Mouse (Mus musculus) adrenal gland, adult 8-10 months (tissue): ENCODE results near the gene Clp1. TPM values are rescaled to one million over a fixed set of nuclear protein-coding genes. Genes with fewer than 3 reads are reported as not detected.
A peak's percentile ranks its signal among the peaks of the same experiment; 100 is the strongest.

ENCODE experiments used
- DNase-seq: peaks from one replicate; pipeline ENCODE4 v3.0.0; 2022
- total RNA-seq, 4 experiments: library from RNA; stranded (reverse); gene quantifications; 2 replicates each; pipeline ENCODE4 v1.2.4; 2022

Gene Clp1
- 10 to 100 TPM; 12.6 to 15.2 (median 14.3) TPM for total RNA-seq

DNA sequence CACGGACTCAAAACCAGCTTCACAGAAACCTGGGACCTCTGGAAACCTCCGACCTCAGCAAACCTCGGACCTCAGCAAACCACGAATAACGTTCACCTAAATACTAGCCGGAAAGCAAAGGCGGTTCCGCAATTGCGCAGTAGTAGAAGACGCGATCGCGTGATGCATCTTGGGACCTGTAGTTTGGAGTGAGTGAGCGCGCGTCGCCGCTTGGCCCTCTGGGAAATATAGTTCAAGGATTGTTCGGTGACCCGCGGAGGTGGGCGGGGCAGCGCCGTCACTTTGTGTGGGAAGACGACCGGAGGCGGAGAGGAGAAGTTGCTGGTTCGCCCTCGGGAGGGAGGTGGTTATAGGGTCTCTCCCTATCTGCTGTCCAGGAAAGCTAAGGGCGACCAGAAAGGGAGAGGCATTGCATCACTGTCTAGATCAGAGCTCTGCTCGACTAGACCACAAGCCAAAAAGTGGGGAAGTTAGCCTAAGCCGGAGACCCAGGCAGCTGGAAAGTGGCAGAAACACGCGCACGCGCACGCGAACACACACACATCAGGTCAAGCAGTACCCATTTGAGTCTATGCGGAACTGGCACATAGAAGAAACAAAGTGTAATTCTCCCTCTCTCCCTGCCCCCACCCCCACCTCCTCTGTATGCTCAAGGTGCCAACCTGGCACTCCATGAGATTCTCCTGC is at the start of gene Clp1:
Gene Clp1 (minus strand): TSS at position 179 of the 687 bp plus-strand sequence.
- peak; percentile 97 for DNase-seq

GRCm38 (mm10) chr2:84775665-84776064 is 48.5 kb upstream of the Clp1 start:
- no peak for DNase-seq

DNA sequence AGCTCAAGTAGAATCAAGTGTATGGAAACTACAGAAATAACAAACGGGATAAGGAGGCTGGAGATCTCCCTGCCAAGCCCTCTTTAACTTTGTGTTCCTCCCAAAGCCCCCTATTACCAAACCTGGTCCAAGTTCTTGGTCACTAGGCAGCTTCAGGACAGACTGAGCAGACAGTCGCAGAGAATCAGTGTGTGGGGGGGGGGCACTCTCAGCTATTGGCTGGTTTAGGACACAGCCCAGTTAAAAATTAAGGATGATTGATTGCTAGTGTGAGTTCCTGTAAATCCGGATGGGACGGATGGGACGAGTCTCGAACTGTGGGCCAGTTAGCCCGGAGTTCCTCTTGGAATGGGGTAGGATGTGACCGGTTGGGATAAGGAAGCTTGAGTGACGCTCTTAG is 48.1 kb upstream of the Clp1 start, which contains the start of gene Serping1:
Gene Serping1 (minus strand): TSS at position 204 of the 400 bp plus-strand sequence.
- DNase-seq = no peak

DNA sequence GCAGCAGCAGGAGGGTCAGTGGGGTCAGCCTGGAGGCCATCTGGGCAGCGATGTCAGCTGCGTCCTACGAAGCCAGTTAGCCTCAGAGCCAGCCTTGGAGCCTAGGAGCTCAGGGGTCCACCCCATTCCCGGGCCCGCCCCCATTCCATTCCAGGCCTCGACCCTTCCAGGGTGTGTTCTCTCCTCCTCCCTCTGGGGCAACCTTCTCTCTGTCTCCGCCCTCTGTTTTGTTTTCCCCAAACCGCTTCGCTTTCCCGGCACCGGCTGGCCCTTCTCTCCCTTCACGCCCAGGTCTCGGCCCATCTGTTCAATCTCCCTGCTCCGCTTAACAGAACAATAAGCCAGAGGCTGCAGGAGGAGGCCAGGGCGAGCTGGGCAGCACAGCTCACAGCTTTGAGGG is 47.6 kb upstream of the Clp1 start:
- DNase-seq = peak; percentile 33

DNA sequence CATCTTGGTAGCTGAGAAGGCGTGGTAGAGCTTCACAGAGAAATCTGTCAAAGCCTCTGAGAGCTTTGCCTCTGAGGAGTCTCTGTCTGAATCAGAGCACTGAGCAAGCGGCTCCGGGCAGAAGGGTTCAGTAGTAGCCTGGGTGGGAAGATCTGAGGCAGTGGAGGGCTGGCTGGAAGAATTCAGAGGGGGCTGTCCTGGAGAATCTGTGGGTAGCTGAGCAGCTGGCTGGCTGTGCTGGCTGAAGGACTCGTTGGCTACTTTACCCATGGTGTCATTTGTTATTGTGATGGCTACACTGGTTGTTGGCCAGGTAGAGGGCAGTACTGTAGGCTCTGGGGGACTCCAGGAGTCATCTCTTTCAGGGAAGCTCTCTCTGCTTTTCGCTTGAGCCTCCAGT is 46.0 kb upstream of the Clp1 start:
- no peak for DNase-seq

DNA sequence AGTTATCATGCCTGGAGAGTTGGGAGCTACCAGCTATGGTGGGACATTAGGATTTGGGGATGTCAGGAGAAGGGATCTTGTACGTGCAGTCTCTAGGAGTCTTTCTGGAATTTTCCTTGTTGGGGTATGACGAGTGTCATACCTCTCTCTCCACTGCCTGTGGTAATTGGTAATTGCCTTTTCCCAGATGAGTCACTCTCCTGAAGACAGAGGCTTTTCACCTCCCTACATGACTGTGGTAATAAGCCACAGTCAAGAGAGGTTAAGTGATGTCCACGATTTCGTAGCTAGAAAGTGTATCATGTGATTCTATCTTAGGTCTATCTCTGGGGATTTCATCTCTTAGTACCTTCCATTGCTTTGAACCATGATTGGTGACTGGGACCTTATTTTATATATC is 45.3 kb upstream of the Clp1 start:
- DNase-seq = no peak

- no peak for DNase-seq
Measured at GRCm38 (mm10) chr2:84770501-84770900, 43.4 kb upstream of the Clp1 start.

GRCm38 (mm10) chr2:84762818-84763217 is 35.7 kb upstream of the Clp1 start:
- no peak for DNase-seq

DNA sequence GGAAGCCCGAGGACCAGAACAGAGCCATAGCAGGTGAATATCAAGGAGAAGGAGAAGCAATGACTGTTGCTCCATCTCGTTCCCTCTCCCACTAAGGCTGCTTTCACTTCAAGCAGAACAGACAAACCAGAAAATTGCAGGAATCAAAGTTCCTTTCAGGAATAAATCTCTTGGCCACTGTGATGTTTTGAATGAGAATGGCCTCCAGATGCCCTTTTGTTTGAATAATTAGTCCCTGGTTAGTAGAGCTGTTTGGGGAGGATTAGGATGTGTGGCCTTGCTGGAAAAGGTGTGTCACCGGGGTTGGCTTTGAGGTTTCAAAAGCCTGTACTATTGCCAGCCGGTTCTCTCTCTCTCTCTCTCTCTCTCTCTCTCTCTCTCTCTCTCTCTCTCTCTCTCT is 35.1 kb upstream of the Clp1 start:
- DNase-seq = no peak

- DNase-seq = no peak
Measured at GRCm38 (mm10) chr2:84761840-84762239, 34.7 kb upstream of the Clp1 start.

DNA sequence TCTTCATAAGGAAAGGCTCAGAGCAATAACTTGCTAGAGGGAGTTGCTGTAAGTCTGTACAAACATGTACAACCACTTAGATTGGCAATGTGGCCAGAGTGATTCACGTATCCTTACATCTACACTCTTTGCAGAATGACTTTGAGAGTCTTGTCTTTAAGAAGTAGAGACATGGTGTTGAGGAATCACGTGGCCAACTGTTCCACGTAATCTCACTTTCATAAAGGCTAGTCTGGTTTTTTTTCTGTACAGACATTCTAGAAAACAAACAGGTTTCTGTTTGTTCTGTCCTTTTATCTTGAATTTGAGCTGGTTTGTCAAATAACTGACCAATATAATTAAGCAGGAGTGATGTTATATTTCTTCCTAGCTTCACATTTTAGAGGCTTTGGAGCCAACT is 34.2 kb upstream of the Clp1 start:
- no peak for DNase-seq

DNA sequence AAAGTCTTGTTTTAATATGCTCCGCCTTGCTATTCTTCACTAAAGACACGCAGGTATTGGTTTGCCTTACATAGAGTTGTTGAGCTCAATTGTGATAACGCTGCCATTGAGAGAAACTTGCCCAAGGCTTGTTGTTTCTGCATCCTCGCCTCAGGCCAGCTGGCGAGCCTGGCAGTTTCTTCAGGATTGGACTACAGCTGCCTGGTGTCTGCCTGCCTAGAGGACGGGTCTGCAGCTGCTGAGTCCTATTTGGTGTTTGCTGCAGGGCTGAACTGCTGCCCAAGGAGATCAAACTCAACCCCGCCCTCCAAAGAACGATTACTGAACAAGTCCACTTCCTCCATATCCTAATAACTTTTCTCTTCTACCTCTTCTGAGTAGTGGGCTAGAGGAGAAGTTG is 33.6 kb upstream of the Clp1 start:
- DNase-seq = no peak

- no peak for DNase-seq
Measured at GRCm38 (mm10) chr2:84758542-84759127, 31.5 kb upstream of the Clp1 start.

DNA sequence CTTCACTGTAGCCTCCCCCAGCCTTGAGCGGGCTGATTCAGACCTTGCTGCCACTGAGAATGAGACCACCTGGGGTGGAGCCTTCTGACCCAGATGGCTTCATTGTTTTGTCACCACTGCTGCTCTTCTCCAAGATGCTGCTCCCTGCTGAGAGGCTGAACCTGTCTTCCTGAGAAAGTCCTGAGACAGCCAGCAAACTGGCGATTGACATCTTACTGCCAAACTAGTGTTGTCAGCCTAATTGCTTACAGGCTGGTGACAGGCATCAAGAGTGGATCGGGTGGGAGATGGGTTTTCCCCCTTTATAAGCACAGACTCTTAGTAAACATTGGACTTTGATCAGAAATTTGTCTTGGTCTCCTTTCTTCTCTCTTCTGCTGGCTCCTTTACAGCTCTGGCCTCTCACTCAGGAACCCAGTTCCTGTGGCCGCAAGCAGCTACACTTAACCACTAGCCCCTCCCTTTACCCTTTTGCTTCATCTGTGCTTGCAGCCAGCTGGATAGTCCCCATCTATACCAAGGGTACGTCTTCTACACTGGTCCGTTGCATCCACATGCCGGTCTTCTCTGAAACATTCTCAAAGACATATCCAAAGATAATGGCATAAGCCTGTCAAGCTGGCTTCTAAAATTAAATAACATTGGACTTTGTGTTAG is 30.0 kb upstream of the Clp1 start:
- DNase-seq = no peak

DNA sequence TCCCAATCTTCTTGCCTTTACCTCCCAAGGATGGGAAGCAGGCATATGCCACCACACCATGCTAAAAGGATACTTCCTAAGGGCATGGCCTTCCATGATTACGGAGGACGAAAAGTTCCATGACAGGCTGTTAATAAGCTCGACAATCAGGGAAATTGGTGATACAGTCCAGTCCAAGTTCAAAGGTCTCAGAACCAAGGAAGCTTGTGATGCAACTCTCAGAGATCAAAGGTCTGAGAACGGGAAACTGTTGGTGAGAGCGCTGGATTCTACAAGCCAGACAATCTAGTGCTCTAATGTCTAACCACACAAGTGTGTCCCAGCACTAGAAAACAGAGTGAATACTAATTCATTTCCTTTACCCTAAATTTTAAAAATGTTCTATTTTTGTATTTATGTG is 29.1 kb upstream of the Clp1 start:
- DNase-seq = no peak

GRCm38 (mm10) chr2:84750115-84750514 is 23.0 kb upstream of the Clp1 start:
- DNase-seq = no peak

GRCm38 (mm10) chr2:84744126-84744525 is 17.0 kb upstream of the Clp1 start:
- DNase-seq = no peak

GRCm38 (mm10) chr2:84743561-84743960 is 16.4 kb upstream of the Clp1 start, which contains the start of gene Gm19426:
Gene Gm19426 (minus strand): TSS chr2:84743655.
- DNase-seq = peak; percentile 58

DNA sequence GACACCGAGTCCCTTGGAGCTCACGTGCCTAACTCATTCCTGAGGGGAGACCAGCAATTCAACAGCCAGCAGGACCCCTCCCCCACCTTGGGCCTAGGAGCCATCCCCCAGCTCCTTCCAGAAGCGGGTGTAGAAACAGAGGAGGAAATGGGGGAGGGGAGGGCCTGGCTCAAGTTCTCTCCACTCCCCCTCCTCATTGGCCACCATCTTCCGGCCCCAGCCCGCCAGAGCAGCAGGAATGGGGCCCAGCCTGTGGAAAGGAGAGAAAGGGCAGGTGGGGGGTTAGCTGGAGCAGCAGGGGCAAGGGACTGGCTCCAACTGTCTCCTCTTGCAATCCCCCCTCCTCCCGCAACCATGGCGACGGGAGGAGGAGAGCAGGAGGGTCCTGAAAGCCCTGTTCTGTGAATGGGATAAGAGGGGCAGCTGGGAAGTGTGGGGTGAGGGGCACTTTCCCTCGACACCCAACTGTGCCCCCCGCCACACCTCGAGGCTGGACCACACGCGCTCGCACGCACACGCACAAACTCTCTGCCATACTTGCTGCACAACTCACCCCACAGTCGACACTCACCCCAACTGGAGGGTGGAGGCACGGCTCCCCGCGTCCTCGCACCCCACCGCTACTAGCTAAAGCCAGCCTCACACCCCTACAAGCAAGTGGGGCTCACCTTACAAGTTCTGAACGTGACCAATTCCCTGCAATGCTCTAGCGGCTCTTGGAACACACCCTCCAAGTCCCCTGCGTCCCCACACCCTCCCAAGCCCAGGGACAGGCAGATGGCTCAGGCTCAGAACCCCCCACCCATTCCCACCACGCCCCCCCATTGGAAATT is 15.5 kb upstream of the Clp1 start:
- no peak for DNase-seq

DNA sequence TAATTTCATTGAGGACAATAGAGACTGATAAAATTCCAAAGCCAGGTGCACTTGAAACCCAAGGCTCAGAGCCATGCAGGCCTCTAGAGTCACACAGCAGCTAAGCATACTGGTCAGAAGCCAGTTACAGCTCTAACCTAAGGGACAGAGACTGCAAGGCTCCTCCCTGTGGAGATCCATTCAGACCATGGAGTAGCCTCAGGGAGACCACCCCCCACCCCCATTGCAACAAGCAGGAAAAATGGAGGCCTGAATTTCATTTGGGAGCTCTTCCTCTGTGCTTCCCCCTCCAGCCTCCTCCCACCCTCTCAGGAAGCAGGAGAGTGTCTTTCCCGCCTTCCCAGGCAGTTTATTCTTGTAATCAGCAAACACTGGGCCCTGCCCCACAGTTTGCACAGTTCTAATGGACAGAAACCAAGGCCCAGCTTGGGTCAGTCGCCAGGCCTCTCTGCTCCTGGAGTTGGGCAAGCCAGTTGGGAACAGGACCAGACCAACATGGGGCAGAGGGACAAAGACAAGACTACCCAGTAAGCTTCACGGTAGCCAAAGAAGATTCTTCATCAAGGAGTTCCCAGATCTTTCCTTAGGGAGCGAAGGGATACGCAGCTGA is 14.8 kb upstream of the Clp1 start:
- no peak for DNase-seq

GRCm38 (mm10) chr2:84740608-84741333 is 13.6 kb upstream of the Clp1 start:
- no peak for DNase-seq
